Mouse (Mus musculus) ES-E14 (cell line): ENCODE results near the gene Cog7.

Experiments used
- CHD2 ChIP-seq: IDR thresholded peaks from 2 replicates; pipeline ENCODE4 v1.6.1; 2014; ENCODE audit warnings: mild to moderate bottlenecking, low read depth, low read length, inconsistent platforms
- HCFC1 ChIP-seq: IDR thresholded peaks from 2 replicates; pipeline ENCODE4 v1.6.1; 2012; ENCODE audit warnings: low read length, inconsistent platforms, borderline replicate concordance; ENCODE audit not compliant: insufficient read depth
- MAFK ChIP-seq: IDR thresholded peaks from 2 replicates; pipeline ENCODE4 v1.6.1; 2014; ENCODE audit warnings: mild to moderate bottlenecking, low read depth, low read length, inconsistent platforms; ENCODE audit not compliant: insufficient read depth

- TF ChIP-seq MAFK (no peak), CHD2 (no peak), HCFC1 (no peak)
Observed at GRCm38 (mm10) chr7:121933675-121934074, 47.8 kb downstream of the Cog7 start.
